Mouse (Mus musculus) testis, adult 2 months (tissue): Measurements from ENCODE around the gene A430078G23Rik.

Experiments
- CTCF ChIP-seq: fragments of 200-500 bp; IDR thresholded peaks from 2 replicates; pipeline ENCODE4 v1.5.1; 2012; ENCODE audit warnings: low read depth, mild to moderate bottlenecking, inconsistent platforms, low read length, moderate library complexity; ENCODE audit not compliant: control insufficient read depth, insufficient read depth, insufficient replicate concordance
- POLR2A ChIP-seq: fragments of 200-500 bp; IDR thresholded peaks from 2 replicates; pipeline ENCODE4 v1.6.1; 2012; ENCODE audit warnings: low read depth, mild to moderate bottlenecking, inconsistent platforms, low read length, moderate library complexity; ENCODE audit not compliant: control insufficient read depth

DNA sequence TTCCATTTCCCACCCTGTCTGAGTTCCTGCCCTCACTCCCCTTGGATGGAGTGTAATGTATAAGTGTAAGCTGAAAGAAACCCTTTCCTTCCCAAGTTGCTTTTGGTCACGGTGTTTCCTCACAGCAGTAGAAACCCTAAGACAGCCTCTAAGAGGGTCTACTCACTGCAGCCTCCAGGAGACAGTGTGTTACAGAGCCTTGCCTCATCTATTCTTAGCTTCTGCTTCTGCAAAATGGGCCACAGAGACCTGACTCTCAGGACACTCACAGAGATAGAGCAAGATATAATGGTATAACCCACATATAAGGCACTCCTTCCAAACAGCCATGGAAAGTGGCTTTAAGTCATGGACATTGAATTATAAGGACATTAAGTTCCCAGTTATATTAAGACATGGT, 26.2 kb upstream of the A430078G23Rik start:
- TF ChIP-seq CTCF (no peak), POLR2A (no peak)
